Comparison of ENCODE assay signal across 8 mouse cellular contexts in genomic region chr8:84202938-84203917, GRCm38 (mm10). TPM values are rescaled to one million over a fixed set of nuclear protein-coding genes. Genes with fewer than 3 reads are reported as not detected.
DNase-seq lines count a peak whose midpoint lies in the region; ATAC-seq and TF ChIP-seq lines count a peak whose summit lies in the region.

No protein-coding gene starts in this region.

- no peaks in the 10 kb centered on the region for H3K9me3 ChIP-seq in G1E (replicated peaks)
- no peaks in the 10 kb centered on the region for H3K9me3 ChIP-seq in hindbrain, embryonic 14.5 days (ENCODE audit: control insufficient read depth, low read length)
- H3K9me3 ChIP-seq in limb, embryonic 10.5 days (replicated peaks): no peaks in the 10 kb centered on the region
- H3K9me3 ChIP-seq in midbrain, embryonic 10.5 days (replicated peaks): no peaks in the 10 kb centered on the region

- H3K4me1 ChIP-seq in G1E (ENCODE audit: insufficient read depth, low read depth, low read length): peaks cover 87% of the 10 kb centered on the region
- H3K4me1 ChIP-seq in bone marrow macrophage, adult 2 months (ENCODE audit: control insufficient read depth, insufficient read depth, low read length): peaks cover 46% of the 10 kb centered on the region
- H3K4me1 ChIP-seq in hindbrain, embryonic 14.5 days (replicated peaks; ENCODE audit: control insufficient read depth, insufficient read depth, low read length): peaks cover 26% of the 10 kb centered on the region
- H3K4me1 ChIP-seq in limb, embryonic 10.5 days: peaks cover 72% of the 10 kb centered on the region
- H3K4me1 ChIP-seq in midbrain, embryonic 10.5 days: peaks cover 64% of the 10 kb centered on the region

- WGBS in hindbrain, embryonic 14.5 days: 11% methylated on average over 34 of the region's 34 CpGs
- WGBS in limb, embryonic 10.5 days: 11% methylated on average over 34 of the region's 34 CpGs
- 11% methylated on average over 34 of the region's 34 CpGs for WGBS in midbrain, embryonic 10.5 days

- intact Hi-C loops in gastrocnemius, adult 2 months (cut with DNase I): no loop called here

- H3K4me2 ChIP-seq in hindbrain, embryonic 14.5 days (replicated peaks): peak overlapping the region; percentile 54

- H3K27me3 ChIP-seq in G1E (ENCODE audit: insufficient read depth, low read length): no peaks in the 10 kb centered on the region
- peaks cover 16% of the 10 kb centered on the region; the same call in 1 of the 2 replicates for H3K27me3 ChIP-seq in hindbrain, embryonic 14.5 days (ENCODE audit: control insufficient read depth, insufficient read depth, low read length)
- no peaks in the 10 kb centered on the region; the same call in 1 of the 2 replicates for H3K27me3 ChIP-seq in limb, embryonic 10.5 days (ENCODE audit: low read depth, poor library complexity, severe bottlenecking)
- H3K27me3 ChIP-seq in midbrain, embryonic 10.5 days (ENCODE audit: low read depth, poor library complexity, severe bottlenecking): peaks cover 39% of the 10 kb centered on the region

- peak overlapping the region; percentile 45 for H3K9ac ChIP-seq in hindbrain, embryonic 14.5 days

- peak overlapping the region; percentile 98 for H3K27ac ChIP-seq in bone marrow macrophage, adult 2 months (ENCODE audit: insufficient read depth, low read depth, low read length)
- H3K27ac ChIP-seq in gastrocnemius, adult 2 months: peak overlapping the region; percentile 97
- H3K27ac ChIP-seq in hindbrain, embryonic 14.5 days: peak overlapping the region; percentile 77
- H3K27ac ChIP-seq in limb, embryonic 10.5 days: peak overlapping the region; percentile 96
- H3K27ac ChIP-seq in midbrain, embryonic 10.5 days (replicated peaks): peak overlapping the region; percentile 84

- TF ChIP-seq POLR2A in bone marrow macrophage, adult 2 months (IDR thresholded peaks at IDR 0.05; ENCODE audit: borderline replicate concordance, low read depth, low read length): no peak

- no peak for TF ChIP-seq CTCF in G1E (IDR thresholded peaks at IDR 0.05; ENCODE audit: low read depth, low read length)
- no peak for TF ChIP-seq CTCF in bone marrow macrophage, adult 2 months (IDR thresholded peaks at IDR 0.05; ENCODE audit: low read depth, low read length)
- TF ChIP-seq CTCF in gastrocnemius, adult 2 months (IDR thresholded peaks at IDR 0.05): no peak

- H3K4me3 ChIP-seq in G1E (ENCODE audit: low read depth, low read length): peak overlapping the region; percentile 89
- peak overlapping the region; percentile 94 for H3K4me3 ChIP-seq in bone marrow macrophage, adult 2 months (ENCODE audit: insufficient read depth, low read length)
- H3K4me3 ChIP-seq in gastrocnemius, adult 2 months: peak overlapping the region; percentile 96
- H3K4me3 ChIP-seq in hindbrain, embryonic 14.5 days (replicated peaks; ENCODE audit: low read length): peak overlapping the region; percentile 23
- peak overlapping the region; percentile 78 for H3K4me3 ChIP-seq in limb, embryonic 10.5 days
- peak overlapping the region; percentile 51 for H3K4me3 ChIP-seq in midbrain, embryonic 10.5 days

- H3K36me3 ChIP-seq in G1E (replicated peaks): peaks cover 59% of the 10 kb centered on the region
- H3K36me3 ChIP-seq in hindbrain, embryonic 14.5 days (replicated peaks; ENCODE audit: control insufficient read depth, insufficient read depth): no peaks in the 10 kb centered on the region
- H3K36me3 ChIP-seq in limb, embryonic 10.5 days: peaks cover 26% of the 10 kb centered on the region
- peaks cover 4% of the 10 kb centered on the region for H3K36me3 ChIP-seq in midbrain, embryonic 10.5 days

- ATAC-seq in G1E (ENCODE audit: extremely low read depth, insufficient number of reproducible peaks, low FRiP score, poor library complexity, severe bottlenecking): no peak
- ATAC-seq in hindbrain, embryonic 14.5 days (ENCODE audit: low FRiP score): peak; percentile 35; the same call in 1 of the 2 replicates
- ATAC-seq in erythroid progenitor cell, adult 5-6 weeks (replicated peaks; ENCODE audit: low FRiP score, poor library complexity, severe bottlenecking): no peak

- DNase-seq in G1E (ENCODE audit: low spot score): peak; percentile 76
- peak; percentile 93 for DNase-seq in gastrocnemius, adult 2 months
- DNase-seq in hindbrain, embryonic 14.5 days (ENCODE audit: low spot score): peak; percentile 47
- DNase-seq in limb, embryonic 10.5 days (ENCODE audit: low spot score): peak; percentile 85
- peak; percentile 68 for DNase-seq in midbrain, embryonic 10.5 days (ENCODE audit: low spot score)
- peak; percentile 83 for DNase-seq in skeletal muscle tissue, adult 2 months (ENCODE audit: low read depth, low spot score)

RNA-seq across cellular contexts. Expression of gene Nanos3, which starts 18.2 kb away (rescaled TPM):
- not detected in 2 replicates for total RNA-seq in G1E (2014; fragmentation: Nextera tagmentation)
- not detected in 2 replicates for total RNA-seq in G1E (2017)
- 0.19 TPM in 1 of 2 replicates, not detected in the other for polyA plus RNA-seq in G1E (2012)
- polyA plus RNA-seq in bone marrow macrophage, adult 2 months (2012; ENCODE audit: insufficient read depth, insufficient read length, missing spikeins): not detected in 2 replicates
- not detected for total RNA-seq in gastrocnemius, adult 2 months (2021)
- polyA plus RNA-seq in hindbrain, embryonic 14.5 days (2014; fragmentation: Nextera tagmentation; extraction: Ambion mirVana): 7.8 and 10.4 TPM in 2 replicates
- polyA plus RNA-seq in limb, embryonic 10.5 days (2016; fragmentation: Nextera tagmentation; extraction: Ambion mirVana): 3.1 and 3.2 TPM in 2 replicates
- polyA plus RNA-seq in midbrain, embryonic 10.5 days (2016; fragmentation: Nextera tagmentation; extraction: Ambion mirVana): 3.0 and 5.6 TPM in 2 replicates
- total RNA-seq in erythroid progenitor cell, adult 5-6 weeks (2015; ENCODE audit: low replicate concordance): not detected in 2 replicates
- total RNA-seq in erythroid progenitor cell, adult 5-6 weeks (2017; ENCODE audit: low replicate concordance): not detected in 2 replicates

RNA-seq across cellular contexts. Expression of gene Zswim4, which starts 33.6 kb away (rescaled TPM):
- total RNA-seq in G1E (2014; fragmentation: Nextera tagmentation): 8.5 and 9.7 TPM in 2 replicates
- total RNA-seq in G1E (2017): 5.7 and 7.3 TPM in 2 replicates
- polyA plus RNA-seq in G1E (2012): 14.6 and 19.0 TPM in 2 replicates
- polyA plus RNA-seq in bone marrow macrophage, adult 2 months (2012; ENCODE audit: insufficient read depth, insufficient read length, missing spikeins): 9.4 and 10.9 TPM in 2 replicates
- total RNA-seq in gastrocnemius, adult 2 months (2021): 1 to 10 TPM; 5.2 to 8.6 TPM
- polyA plus RNA-seq in hindbrain, embryonic 14.5 days (2014; fragmentation: Nextera tagmentation; extraction: Ambion mirVana): 20.0 and 20.6 TPM in 2 replicates
- 40.1 and 44.4 TPM in 2 replicates for polyA plus RNA-seq in limb, embryonic 10.5 days (2016; fragmentation: Nextera tagmentation; extraction: Ambion mirVana)
- 30.4 and 39.5 TPM in 2 replicates for polyA plus RNA-seq in midbrain, embryonic 10.5 days (2016; fragmentation: Nextera tagmentation; extraction: Ambion mirVana)
- total RNA-seq in erythroid progenitor cell, adult 5-6 weeks (2015; ENCODE audit: low replicate concordance): 1.7 and 2.2 TPM in 2 replicates
- total RNA-seq in erythroid progenitor cell, adult 5-6 weeks (2017; ENCODE audit: low replicate concordance): 1.9 and 2.6 TPM in 2 replicates

RNA-seq across cellular contexts. Expression of gene D8Ertd738e, which starts 46.3 kb away (rescaled TPM):
- total RNA-seq in G1E (2014; fragmentation: Nextera tagmentation) (106 and 132 TPM in 2 replicates), G1E (2017) (197 and 232 TPM in 2 replicates)
- polyA plus RNA-seq in G1E (2012): 257 and 291 TPM in 2 replicates
- 164 and 172 TPM in 2 replicates for polyA plus RNA-seq in bone marrow macrophage, adult 2 months (2012; ENCODE audit: insufficient read depth, insufficient read length, missing spikeins)
- 100 to 1,000 TPM; 187 to 222 TPM for total RNA-seq in gastrocnemius, adult 2 months (2021)
- polyA plus RNA-seq in hindbrain, embryonic 14.5 days (2014; fragmentation: Nextera tagmentation; extraction: Ambion mirVana): 268 and 296 TPM in 2 replicates
- 420 and 449 TPM in 2 replicates for polyA plus RNA-seq in limb, embryonic 10.5 days (2016; fragmentation: Nextera tagmentation; extraction: Ambion mirVana)
- polyA plus RNA-seq in midbrain, embryonic 10.5 days (2016; fragmentation: Nextera tagmentation; extraction: Ambion mirVana): 363 and 389 TPM in 2 replicates
- 57.3 and 58.3 TPM in 2 replicates for total RNA-seq in erythroid progenitor cell, adult 5-6 weeks (2015; ENCODE audit: low replicate concordance)
- total RNA-seq in erythroid progenitor cell, adult 5-6 weeks (2017; ENCODE audit: low replicate concordance): 39.9 and 46.1 TPM in 2 replicates

RNA-seq across cellular contexts. Expression of gene Mri1, which starts 53.9 kb away (rescaled TPM):
- 14.1 and 20.1 TPM in 2 replicates for total RNA-seq in G1E (2014; fragmentation: Nextera tagmentation)
- total RNA-seq in G1E (2017): 7.0 and 13.2 TPM in 2 replicates
- polyA plus RNA-seq in G1E (2012): 58.7 and 87.4 TPM in 2 replicates
- 10.0 and 11.6 TPM in 2 replicates for polyA plus RNA-seq in bone marrow macrophage, adult 2 months (2012; ENCODE audit: insufficient read depth, insufficient read length, missing spikeins)
- 10 to 100 TPM; 14.0 to 15.9 TPM for total RNA-seq in gastrocnemius, adult 2 months (2021)
- 38.9 and 40.2 TPM in 2 replicates for polyA plus RNA-seq in hindbrain, embryonic 14.5 days (2014; fragmentation: Nextera tagmentation; extraction: Ambion mirVana)
- 75.0 and 83.0 TPM in 2 replicates for polyA plus RNA-seq in limb, embryonic 10.5 days (2016; fragmentation: Nextera tagmentation; extraction: Ambion mirVana)
- 65.5 and 72.0 TPM in 2 replicates for polyA plus RNA-seq in midbrain, embryonic 10.5 days (2016; fragmentation: Nextera tagmentation; extraction: Ambion mirVana)
- total RNA-seq in erythroid progenitor cell, adult 5-6 weeks (2015; ENCODE audit: low replicate concordance): 6.7 and 7.2 TPM in 2 replicates
- 3.6 and 4.8 TPM in 2 replicates for total RNA-seq in erythroid progenitor cell, adult 5-6 weeks (2017; ENCODE audit: low replicate concordance)

RNA-seq across cellular contexts. Expression of gene 4930432K21Rik, which starts 55.4 kb away (rescaled TPM):
- total RNA-seq in G1E (2014; fragmentation: Nextera tagmentation) (0.34 TPM in 1 of 2 replicates, not detected in the other), G1E (2017) (0.55 and 0.58 TPM in 2 replicates)
- polyA plus RNA-seq in G1E (2012): 0.08 and 0.11 TPM in 2 replicates
- 0.49 and 1.2 TPM in 2 replicates for polyA plus RNA-seq in bone marrow macrophage, adult 2 months (2012; ENCODE audit: insufficient read depth, insufficient read length, missing spikeins)
- under 1 TPM; 0.28 to 0.50 TPM for total RNA-seq in gastrocnemius, adult 2 months (2021)
- polyA plus RNA-seq in hindbrain, embryonic 14.5 days (2014; fragmentation: Nextera tagmentation; extraction: Ambion mirVana): 1.4 TPM in 2 replicates
- polyA plus RNA-seq in limb, embryonic 10.5 days (2016; fragmentation: Nextera tagmentation; extraction: Ambion mirVana): 1.5 and 2.3 TPM in 2 replicates
- polyA plus RNA-seq in midbrain, embryonic 10.5 days (2016; fragmentation: Nextera tagmentation; extraction: Ambion mirVana): 2.4 TPM in 2 replicates
- total RNA-seq in erythroid progenitor cell, adult 5-6 weeks (2015; ENCODE audit: low replicate concordance): not detected in 2 replicates
- 0.51 TPM in 1 of 2 replicates, not detected in the other for total RNA-seq in erythroid progenitor cell, adult 5-6 weeks (2017; ENCODE audit: low replicate concordance)

Comparison
In these comparisons a context has a peak if more than half of its experiments do, and no peak if none do; other contexts are left out.
1. H3K4me3 ChIP-seq: peak in every context shown above with its lines; median percentile 96 in gastrocnemius, adult 2 months; 94 in bone marrow macrophage, adult 2 months; 89 in G1E; 78 in limb, embryonic 10.5 days; 51 in midbrain, embryonic 10.5 days; 23 in hindbrain, embryonic 14.5 days.